Mouse (Mus musculus) heart, embryonic 14.5 days (tissue): ENCODE measurements at regions not wholly inside any gene's neighbourhood (a gene's known extent, or its start where the extent isn't known, plus 50 kb on each side); places are given as distances from the start of the nearest gene placed in this dataset.

Experiments used
- ATAC-seq: fragments of 200-750 bp; cut with Nextera tagmentation; 2 replicates; pipeline ENCODE4 v1.8.0; 2017; ENCODE audit warnings: low read depth, moderate TSS enrichment; ENCODE audit not compliant: insufficient number of reproducible peaks, insufficient read depth, low FRiP score
- H3K27ac ChIP-seq, 2 experiments: fragments of 200-500 bp in 1 of 2; fragments of 300-500 bp in 1 of 2; sonication (generic) in 1 of 2; replicated peaks in 1 of 2; 2 replicates each; pipeline ENCODE4 v1.5.1; 2012 to 2014; ENCODE audit warnings: low read depth in 2 of 2, low read length in 2 of 2, control low read depth in 1 of 2, mild to moderate bottlenecking in 1 of 2, mixed read lengths in 1 of 2; ENCODE audit not compliant: control insufficient read depth in 1 of 2, insufficient read depth in 1 of 2
- H3K27me3 ChIP-seq: fragments of 300-500 bp; sonication (generic); 2 replicates; pipeline ENCODE4 v1.6.1; 2014; ENCODE audit warnings: mild to moderate bottlenecking, low read length, control low read depth; ENCODE audit not compliant: control insufficient read depth, insufficient read depth
- H3K36me3 ChIP-seq: fragments of 300-500 bp; sonication (generic); 2 replicates; pipeline ENCODE4 v1.6.1; 2014; ENCODE audit warnings: mild to moderate bottlenecking, control low read depth, low read length, mixed read lengths; ENCODE audit not compliant: control insufficient read depth, insufficient read depth
- H3K4me1 ChIP-seq, 2 experiments: fragments of 200-500 bp in 1 of 2; fragments of 300-500 bp in 1 of 2; sonication (generic) in 1 of 2; 2 replicates each; pipeline ENCODE4 v1.6.1; 2012 to 2014; ENCODE audit warnings: low read length in 2 of 2, control low read depth in 1 of 2, mixed read lengths in 1 of 2; ENCODE audit not compliant: control insufficient read depth in 2 of 2, insufficient read depth in 2 of 2
- H3K4me2 ChIP-seq: fragments of 300-500 bp; sonication (generic); 2 replicates; pipeline ENCODE4 v1.6.1; 2014; ENCODE audit warnings: mild to moderate bottlenecking, low read length
- H3K4me3 ChIP-seq, 2 experiments: fragments of 200-500 bp in 1 of 2; fragments of 300-500 bp in 1 of 2; sonication (generic) in 1 of 2; 2 replicates each; pipeline ENCODE4 v1.5.1; 2012 to 2014; ENCODE audit warnings: low read length in 2 of 2, mild to moderate bottlenecking in 2 of 2, control low read depth in 1 of 2, low read depth in 1 of 2, moderate library complexity in 1 of 2; ENCODE audit not compliant: control insufficient read depth in 1 of 2, insufficient read depth in 1 of 2
- H3K9ac ChIP-seq: fragments of 300-500 bp; sonication (generic); 2 replicates; pipeline ENCODE4 v1.6.1; 2014; ENCODE audit warnings: mild to moderate bottlenecking, low read length
- H3K9me3 ChIP-seq: fragments of 300-500 bp; sonication (generic); 2 replicates; pipeline ENCODE4 v1.6.1; 2016; ENCODE audit warnings: low read length, control low read depth; ENCODE audit not compliant: control insufficient read depth
- WGBS: fragments of 180-500 bp; shearing (Covaris S2); extraction: QIAGEN DNeasy Blood & Tissue Kit; methylation state at CpG from one replicate; pipeline ENCODE4 v1.1.7; 2014; 5-methylcytosine and 5-hydroxymethylcytosine counted together

DNA sequence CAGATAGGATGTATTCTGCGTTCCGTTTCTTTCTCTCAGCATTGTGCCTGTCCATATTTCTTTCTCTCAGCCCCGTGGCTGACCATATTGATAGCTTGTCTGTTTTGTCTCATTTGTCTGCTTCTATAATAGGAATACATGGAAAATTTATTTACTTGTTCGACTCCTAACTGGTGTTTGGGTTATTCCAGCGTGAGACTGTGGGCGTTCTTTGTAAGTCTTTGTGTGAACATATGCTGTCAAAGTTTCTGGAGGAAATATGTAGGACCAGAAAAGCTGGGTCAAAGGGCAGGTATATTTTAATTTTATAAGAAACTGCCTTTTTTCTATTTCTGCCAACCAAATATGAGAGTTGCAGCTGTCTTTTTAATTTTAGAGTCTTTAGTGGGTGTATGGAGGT is 81.8 kb downstream of the Dact1 start:
- no peaks in the 10 kb centered on the region for H3K9me3 ChIP-seq
- no peak overlapping the region for H3K9ac ChIP-seq
- H3K4me3 ChIP-seq: no peak overlapping the region
- no peaks in the 10 kb centered on the region for H3K27me3 ChIP-seq
- no peaks in the 10 kb centered on the region for H3K36me3 ChIP-seq
- H3K27ac ChIP-seq: no peak overlapping the region
- H3K4me1 ChIP-seq: no peaks in the 10 kb centered on the region
- no peak overlapping the region for H3K4me2 ChIP-seq
- 63% methylated on average over 6 of the region's 6 CpGs for WGBS
- ATAC-seq: no peak

DNA sequence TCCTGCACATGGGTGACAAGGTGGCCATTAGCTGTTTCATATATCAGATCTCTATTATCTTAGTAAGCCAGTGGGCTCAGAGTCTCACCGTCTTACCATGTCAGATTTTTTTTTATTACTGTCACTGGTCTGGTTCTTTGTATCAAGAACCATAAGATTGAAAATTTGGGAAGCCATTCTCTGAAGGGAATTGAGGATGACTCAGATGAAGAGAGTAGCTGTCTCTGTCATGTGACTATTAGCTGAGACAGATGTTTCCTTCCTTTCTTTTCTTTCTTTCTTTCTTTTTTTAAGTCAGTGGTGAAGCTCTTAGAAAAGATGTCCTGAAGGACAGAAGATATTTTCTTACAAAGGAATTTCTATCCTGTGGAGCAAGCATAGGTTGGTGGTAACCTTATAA is 84.1 kb downstream of the Dact1 start:
- no peaks in the 10 kb centered on the region for H3K36me3 ChIP-seq
- H3K4me3 ChIP-seq: no peak overlapping the region
- no peak overlapping the region for H3K4me2 ChIP-seq
- WGBS: 85% methylated on average over 1 of the region's 1 CpGs
- no peak for ATAC-seq
- no peaks in the 10 kb centered on the region for H3K4me1 ChIP-seq
- no peak overlapping the region for H3K27ac ChIP-seq
- no peaks in the 10 kb centered on the region for H3K27me3 ChIP-seq
- H3K9me3 ChIP-seq: no peaks in the 10 kb centered on the region
- H3K9ac ChIP-seq: no peak overlapping the region

- no peak overlapping the region for H3K4me2 ChIP-seq
- no peaks in the 10 kb centered on the region; a peak in 1 of 4 replicates for H3K4me1 ChIP-seq
- no peak overlapping the region for H3K27ac ChIP-seq
- no peak overlapping the region for H3K4me3 ChIP-seq
- H3K9me3 ChIP-seq: no peaks in the 10 kb centered on the region
- no peaks in the 10 kb centered on the region for H3K27me3 ChIP-seq
- no peak for ATAC-seq
- no peak overlapping the region for H3K9ac ChIP-seq
- WGBS: 90% methylated on average over 7 of the region's 7 CpGs
- H3K36me3 ChIP-seq: no peaks in the 10 kb centered on the region
Observed at GRCm38 (mm10) chr12:71397456-71397855, 87.8 kb downstream of the Dact1 start.

- 85% methylated on average over 3 of the region's 3 CpGs for WGBS
- H3K4me3 ChIP-seq: no peak overlapping the region
- H3K9me3 ChIP-seq: no peaks in the 10 kb centered on the region
- H3K27me3 ChIP-seq: no peaks in the 10 kb centered on the region
- H3K27ac ChIP-seq: no peak overlapping the region
- H3K4me1 ChIP-seq: no peaks in the 10 kb centered on the region; a peak in 1 of 4 replicates
- H3K36me3 ChIP-seq: no peaks in the 10 kb centered on the region
- no peak overlapping the region for H3K4me2 ChIP-seq
- no peak for ATAC-seq
- H3K9ac ChIP-seq: no peak overlapping the region
Observed at GRCm38 (mm10) chr12:71398701-71399100, 89.0 kb downstream of the Dact1 start.

GRCm38 (mm10) chr12:71400201-71400600 is 90.5 kb downstream of the Dact1 start:
- 85% methylated on average over 6 of the region's 6 CpGs for WGBS
- Histone ChIP-seq H3K4me3 (no peak overlapping the region), H3K27ac (no peak overlapping the region), H3K4me1 (no peaks in the 10 kb centered on the region; a peak in 1 of 4 replicates), H3K36me3 (no peaks in the 10 kb centered on the region), H3K9me3 (no peaks in the 10 kb centered on the region), H3K9ac (no peak overlapping the region), H3K4me2 (no peak overlapping the region), H3K27me3 (no peaks in the 10 kb centered on the region)
- no peak for ATAC-seq

GRCm38 (mm10) chr12:71401621-71402416 is 92.1 kb downstream of the Dact1 start:
- no peaks in the 10 kb centered on the region; a peak in 1 of 4 replicates for H3K4me1 ChIP-seq
- H3K27ac ChIP-seq: no peak overlapping the region
- no peaks in the 10 kb centered on the region for H3K9me3 ChIP-seq
- no peak overlapping the region for H3K4me3 ChIP-seq
- 25% methylated on average over 6 of the region's 6 CpGs for WGBS
- no peak for ATAC-seq
- no peaks in the 10 kb centered on the region for H3K27me3 ChIP-seq
- no peak overlapping the region for H3K9ac ChIP-seq
- no peaks in the 10 kb centered on the region for H3K36me3 ChIP-seq
- H3K4me2 ChIP-seq: no peak overlapping the region

DNA sequence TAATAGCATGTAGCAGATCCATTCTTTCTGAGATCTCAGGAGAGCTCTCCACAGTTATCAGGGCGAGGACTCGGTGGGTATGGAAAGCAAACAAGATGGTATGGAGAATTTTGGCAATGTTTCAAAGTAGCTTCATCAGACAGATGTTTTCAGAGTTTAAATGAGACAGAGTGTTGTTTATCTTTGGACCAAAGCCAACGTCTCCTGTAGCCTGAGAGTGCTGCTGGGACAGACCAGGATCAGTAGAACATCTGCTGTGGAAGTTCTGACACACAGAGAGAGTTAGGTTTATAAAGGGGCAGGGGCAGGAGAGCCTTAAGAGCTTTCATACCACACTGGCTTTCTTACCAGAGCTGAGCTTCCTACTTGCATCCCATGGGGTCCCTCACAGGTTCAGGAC is 97.6 kb downstream of the Dact1 start:
- H3K4me3 ChIP-seq: no peak overlapping the region
- H3K36me3 ChIP-seq: no peaks in the 10 kb centered on the region
- H3K27me3 ChIP-seq: no peaks in the 10 kb centered on the region
- H3K9ac ChIP-seq: no peak overlapping the region
- no peaks in the 10 kb centered on the region for H3K4me1 ChIP-seq
- H3K27ac ChIP-seq: no peak overlapping the region
- H3K4me2 ChIP-seq: no peak overlapping the region
- WGBS: 31% methylated on average over 3 of the region's 3 CpGs
- no peak for ATAC-seq
- no peaks in the 10 kb centered on the region for H3K9me3 ChIP-seq
